Mouse (Mus musculus) CH12.LX (cell line): ENCODE measurements at regions not wholly inside any gene's neighbourhood (a gene's known extent, or its start where the extent isn't known, plus 50 kb on each side); places are given as distances from the start of the nearest gene placed in this dataset.

Source experiments
- DNase-seq: peaks from one replicate; pipeline ENCODE4 v3.0.0-alpha.2; 2013; ENCODE audit errors: extremely low read depth
- H3K27ac ChIP-seq: 2 replicates; pipeline ENCODE4 v1.5.1; 2012; ENCODE audit warnings: low read depth, mild to moderate bottlenecking, control low read depth, moderate library complexity; ENCODE audit not compliant: insufficient read depth
- H3K27me3 ChIP-seq: replicated peaks from 2 replicates; pipeline ENCODE3; 2012; ENCODE audit warnings: inconsistent platforms
- H3K36me3 ChIP-seq, 2 experiments: replicated peaks in 1 of 2; 2 replicates each; pipeline versions ENCODE3 to v1.6.1; 2012; ENCODE audit warnings: inconsistent platforms in 1 of 2, low read length in 1 of 2, mild to moderate bottlenecking in 1 of 2, mixed read lengths in 1 of 2, moderate library complexity in 1 of 2; ENCODE audit not compliant: control insufficient read depth in 1 of 2, insufficient read depth in 1 of 2
- H3K4me1 ChIP-seq, 2 experiments: 2 replicates each; pipeline ENCODE4 v1.6.1; 2012; ENCODE audit warnings: inconsistent platforms in 1 of 2, moderate library complexity in 1 of 2; ENCODE audit not compliant: insufficient read depth in 2 of 2, control insufficient read depth in 1 of 2
- H3K4me2 ChIP-seq: 2 replicates; pipeline ENCODE4 v1.6.1; 2012; ENCODE audit warnings: low read depth, mild to moderate bottlenecking, control low read depth; ENCODE audit not compliant: poor library complexity, insufficient read depth, severe bottlenecking
- H3K4me3 ChIP-seq, 3 experiments: fragments of 150-350 bp in 1 of 3; sonication (generic) in 1 of 3; replicated peaks in 1 of 3; 2 replicates each; pipeline versions ENCODE3 to v1.5.1; 2011 to 2012; ENCODE audit warnings: low read depth in 2 of 3, low read length in 2 of 3, mild to moderate bottlenecking in 2 of 3, moderate library complexity in 2 of 3, control low read depth in 1 of 3, improper control_type of control experiment in 1 of 3, inconsistent platforms in 1 of 3, mixed read lengths in 1 of 3; ENCODE audit not compliant: poor library complexity in 1 of 3
- H3K79me2 ChIP-seq: replicated peaks from 2 replicates; pipeline ENCODE4 v1.6.1; 2012; ENCODE audit warnings: mild to moderate bottlenecking, moderate library complexity; ENCODE audit not compliant: control insufficient read depth, poor library complexity, insufficient read depth, severe bottlenecking; ENCODE audit errors: extremely low read depth
- H3K9ac ChIP-seq: 2 replicates; pipeline ENCODE4 v1.6.1; 2012; ENCODE audit warnings: low read depth, mild to moderate bottlenecking, control low read depth, moderate library complexity; ENCODE audit not compliant: insufficient read depth
- H3K9me3 ChIP-seq: replicated peaks from 2 replicates; pipeline ENCODE3; 2012; ENCODE audit warnings: low read length, inconsistent platforms, mixed read lengths
- BHLHE40 ChIP-seq: IDR thresholded peaks from 2 replicates; pipeline ENCODE4 v1.6.1; 2011; ENCODE audit warnings: mild to moderate bottlenecking, low read depth, low read length, improper control_type of control experiment
- CHD1 ChIP-seq: IDR thresholded peaks from 2 replicates; pipeline ENCODE4 v1.6.1; 2012; ENCODE audit warnings: low read depth, low read length, improper control_type of control experiment, inconsistent platforms
- CTCF ChIP-seq, 2 experiments: IDR thresholded peaks in 1 of 2; conservative IDR thresholded peaks in 1 of 2; 2 replicates each; pipeline ENCODE4 v1.5.1; 2011 to 2012; ENCODE audit warnings: low read depth in 2 of 2, low read length in 2 of 2, improper control_type of control experiment in 1 of 2, inconsistent platforms in 1 of 2, mild to moderate bottlenecking in 1 of 2, moderate library complexity in 1 of 2
- GABPA ChIP-seq: IDR thresholded peaks from 2 replicates; pipeline ENCODE4 v1.6.1; 2012; ENCODE audit warnings: low read depth, low read length, improper control_type of control experiment, inconsistent platforms; ENCODE audit not compliant: insufficient replicate concordance
- HCFC1 ChIP-seq: IDR thresholded peaks from 2 replicates; pipeline ENCODE4 v1.6.1; 2012; ENCODE audit warnings: low read depth, mild to moderate bottlenecking, inconsistent platforms, low read length, improper control_type of control experiment
- IRF4 ChIP-seq: IDR thresholded peaks from 2 replicates; pipeline ENCODE4 v1.6.1; 2014; ENCODE audit warnings: low read depth, mild to moderate bottlenecking, inconsistent platforms, low read length, improper control_type of control experiment
- KAT2A ChIP-seq: IDR thresholded peaks from 2 replicates; pipeline ENCODE4 v1.6.1; 2012; ENCODE audit warnings: low read length, improper control_type of control experiment, inconsistent platforms; ENCODE audit not compliant: insufficient replicate concordance
- MAFK ChIP-seq: IDR thresholded peaks from 2 replicates; pipeline ENCODE4 v1.6.1; 2011; ENCODE audit warnings: low read length, improper control_type of control experiment; ENCODE audit not compliant: insufficient replicate concordance
- MEF2A ChIP-seq: IDR thresholded peaks from 2 replicates; pipeline ENCODE4 v1.6.1; 2014; ENCODE audit warnings: low read depth, mild to moderate bottlenecking, inconsistent platforms, low read length, improper control_type of control experiment, borderline replicate concordance
- MYC ChIP-seq: IDR thresholded peaks from 2 replicates; pipeline ENCODE4 v1.6.1; 2011; ENCODE audit warnings: low read depth, mild to moderate bottlenecking, improper control_type of control experiment, low read length
- PAX5 ChIP-seq: IDR thresholded peaks from 2 replicates; pipeline ENCODE4 v1.6.1; 2012; ENCODE audit warnings: low read length, inconsistent platforms, mixed read lengths
- POLR2A ChIP-seq: IDR thresholded peaks from 2 replicates; pipeline ENCODE4 v1.6.1; 2011; ENCODE audit warnings: low read depth, mild to moderate bottlenecking, improper control_type of control experiment, low read length
- POLR2AphosphoS2 ChIP-seq: IDR thresholded peaks from 2 replicates; pipeline ENCODE4 v1.6.1; 2011; ENCODE audit warnings: low read depth, low read length, improper control_type of control experiment
- RCOR1 ChIP-seq: conservative IDR thresholded peaks from 2 replicates; pipeline ENCODE4 v1.6.1; 2012; ENCODE audit warnings: low read depth, mild to moderate bottlenecking, inconsistent platforms, low read length, improper control_type of control experiment
- SIN3A ChIP-seq: IDR thresholded peaks from 2 replicates; pipeline ENCODE4 v1.6.1; 2012; ENCODE audit warnings: low read length, improper control_type of control experiment, inconsistent platforms
- SMC3 ChIP-seq: IDR thresholded peaks from 2 replicates; pipeline ENCODE4 v1.6.1; 2011; ENCODE audit warnings: low read depth, low read length, improper control_type of control experiment
- TBP ChIP-seq: conservative IDR thresholded peaks from 2 replicates; pipeline ENCODE4 v1.6.1; 2011; ENCODE audit warnings: low read depth, low read length, improper control_type of control experiment
- UBTF ChIP-seq: IDR thresholded peaks from 2 replicates; pipeline ENCODE4 v1.6.1; 2012; ENCODE audit warnings: low read depth, mild to moderate bottlenecking, inconsistent platforms, low read length, improper control_type of control experiment, moderate library complexity
- USF1 ChIP-seq: IDR thresholded peaks from 2 replicates; pipeline ENCODE4 v1.6.1; 2014; ENCODE audit warnings: low read depth, mild to moderate bottlenecking, inconsistent platforms, low read length, improper control_type of control experiment
- ZC3H11A ChIP-seq: IDR thresholded peaks from 2 replicates; pipeline ENCODE4 v1.6.1; 2012; ENCODE audit warnings: low read depth, mild to moderate bottlenecking, inconsistent platforms, low read length, improper control_type of control experiment
- ZKSCAN1 ChIP-seq: IDR thresholded peaks from 2 replicates; pipeline ENCODE4 v1.6.1; 2012; ENCODE audit warnings: low read depth, inconsistent platforms, low read length, improper control_type of control experiment, borderline replicate concordance
- dilution Hi-C: fragments of 300-500 bp; cut with MboI; formaldehyde crosslinking; loops from 2 replicates; pipeline ENCODE4 v1.14.3; 2020; ENCODE audit warnings: low sequenced_read_pairs; ENCODE audit not compliant: extremely low pct_unique_long_range_greater_than_20kb, extremely low pct_ligation_motif_present
- in situ Hi-C: fragments of 300-500 bp; cut with MboI; formaldehyde crosslinking; loops from 3 replicates; pipeline ENCODE4 v1.14.3; 2019; ENCODE audit warnings: low sequenced_read_pairs, low pct_ligation_motif_present, low pct_unique_long_range_greater_than_20kb, mixed read lengths

- no peak overlapping the region for H3K9ac ChIP-seq
- DNase-seq = no peak
- no peaks in the 10 kb centered on the region for H3K36me3 ChIP-seq
- no peaks in the 10 kb centered on the region for H3K79me2 ChIP-seq
- peaks cover 89% of the 10 kb centered on the region for H3K27me3 ChIP-seq
- no peak overlapping the region for H3K4me2 ChIP-seq
- no peak overlapping the region for H3K27ac ChIP-seq
- dilution Hi-C loops = no loop called here
- TF ChIP-seq ZC3H11A = no peak
- TF ChIP-seq POLR2AphosphoS2 = no peak
- TF ChIP-seq MAFK = no peak
- TF ChIP-seq RCOR1 = no peak
- TF ChIP-seq SIN3A = no peak
- no peak for TF ChIP-seq IRF4
- no peak for TF ChIP-seq HCFC1
- TF ChIP-seq MEF2A = no peak
- TF ChIP-seq BHLHE40 = no peak
- no peak for TF ChIP-seq GABPA
- TF ChIP-seq SMC3 = no peak
- TF ChIP-seq CHD1 = no peak
- TF ChIP-seq ZKSCAN1 = no peak
- no peak for TF ChIP-seq KAT2A
- no peak for TF ChIP-seq PAX5
- TF ChIP-seq MYC = no peak
- TF ChIP-seq CTCF (conservative IDR thresholded peaks at IDR 0.05 in 1 of 2, IDR thresholded peaks at IDR 0.05 in 1 of 2; ENCODE audit: low read depth in 2 of 2, low read length in 2 of 2) = no peak
- TF ChIP-seq POLR2A = no peak
- TF ChIP-seq UBTF = no peak
- TF ChIP-seq TBP = no peak
- no peaks in the 10 kb centered on the region for H3K4me1 ChIP-seq
- in situ Hi-C loops = no loop called here
- no peak overlapping the region for H3K4me3 ChIP-seq
- no peaks in the 10 kb centered on the region for H3K9me3 ChIP-seq
Measured at GRCm38 (mm10) chr9:43461131-43461530, 150.5 kb downstream of the Trim29 start.

DNA sequence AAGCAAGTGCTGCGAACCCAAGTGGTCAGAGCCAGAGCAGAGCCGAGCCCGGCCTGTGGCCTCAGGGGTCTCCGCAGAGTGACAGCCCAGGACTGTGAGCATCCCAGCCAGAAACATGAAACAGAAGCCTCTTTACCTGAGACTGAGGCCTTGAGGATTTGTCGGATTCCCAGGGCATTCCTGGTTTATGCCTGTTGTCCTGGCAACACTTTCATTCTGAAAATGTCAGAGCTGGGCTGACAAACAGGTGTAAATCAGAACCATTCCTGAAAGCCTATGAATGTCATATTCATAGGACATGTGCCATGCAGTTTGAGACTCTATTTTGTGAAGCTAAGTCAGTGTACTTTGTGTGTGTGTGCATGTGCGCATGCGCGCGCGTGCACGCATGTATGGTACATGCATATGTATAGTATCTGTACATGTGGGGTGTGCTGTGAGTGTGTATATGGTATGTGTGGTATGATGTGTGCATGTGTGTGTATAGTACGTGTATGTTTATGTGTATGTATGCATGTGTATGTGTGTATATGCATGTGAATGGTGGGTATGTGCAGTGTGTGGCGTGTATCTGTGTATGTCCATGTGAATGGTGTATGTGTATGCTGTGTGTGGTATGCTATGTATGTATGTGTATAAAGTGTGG lies 152.9 kb downstream of the Trim29 start:
- TF ChIP-seq GABPA (no peak), USF1 (no peak)
- in situ Hi-C loops = no loop called here
- Histone ChIP-seq H3K79me2 (no peaks in the 10 kb centered on the region), H3K27me3 (peaks cover 92% of the 10 kb centered on the region), H3K4me1 (no peaks in the 10 kb centered on the region), H3K4me2 (no peak overlapping the region), H3K4me3 (no peak overlapping the region), H3K9me3 (no peaks in the 10 kb centered on the region), H3K36me3 (no peaks in the 10 kb centered on the region), H3K9ac (no peak overlapping the region), H3K27ac (no peak overlapping the region)
- dilution Hi-C loops = no loop called here
- DNase-seq = no peak
